Comparison of ENCODE assay signal across 11 mouse cellular contexts in genomic region chr11:88612141-88612540, GRCm38 (mm10).
DNase-seq lines count a peak whose midpoint lies in the region; ATAC-seq and TF ChIP-seq lines count a peak whose summit lies in the region.
"Had no signal": no experiment of that assay in that cellular context is flagged by ENCODE, and none has a peak within 500 bp of the region (broad histone marks: within the 10 kb centered on the region; RNA-seq: fewer than 3 reads in every experiment).

No protein-coding gene starts in this region.

- peak; percentile 80 to 86 for DNase-seq in heart, adult 18-20 months
- DNase-seq in midbrain, postnatal 0 days (ENCODE audit: low spot score) = no peak
- DNase-seq in midbrain, embryonic 14.5 days = no peak
- peak; percentile 67 for DNase-seq in heart, adult 8-10 months (ENCODE audit: low spot score)
- DNase-seq in lung, postnatal 36 days = peak; percentile 67
- no peak for DNase-seq in adrenal gland, adult (ENCODE audit: inconsistent age in 2 of 2, low spot score in 1 of 2)
- DNase-seq: B cell, adult 2 months; thymus, adult 2 months had no signal

- 91% methylated on average over 7 of the region's 7 CpGs for WGBS in heart, embryonic 12.5 days
- 91% methylated on average over 7 of the region's 7 CpGs for whole genome bisulfite sequencing in midbrain, postnatal 0 days
- WGBS in midbrain, embryonic 14.5 days = 94% methylated on average over 7 of the region's 7 CpGs

- H3K4me1 ChIP-seq in heart, embryonic 12.5 days (replicated peaks) = peaks cover 69% of the 10 kb centered on the region
- H3K4me1 ChIP-seq in midbrain, postnatal 0 days (ENCODE audit: insufficient read depth, low read length) = peaks cover 11% of the 10 kb centered on the region
- peaks cover 20% of the 10 kb centered on the region for H3K4me1 ChIP-seq in midbrain, embryonic 14.5 days (ENCODE audit: control insufficient read depth, insufficient read depth, low read length)

- H3K36me3 ChIP-seq in heart, embryonic 12.5 days = peaks cover 11% of the 10 kb centered on the region; the same call in 1 of the 2 replicates
- H3K36me3 ChIP-seq in midbrain, postnatal 0 days (ENCODE audit: insufficient read depth, low read length) = no peaks in the 10 kb centered on the region
- no peaks in the 10 kb centered on the region for H3K36me3 ChIP-seq in midbrain, embryonic 14.5 days (ENCODE audit: control insufficient read depth, insufficient read depth, low read length)

- no peak overlapping the region for H3K27ac ChIP-seq in heart, embryonic 12.5 days (ENCODE audit: poor library complexity, severe bottlenecking)
- 0 out of 2 replicates have a peak overlapping the region, but pooled peaks have one; percentile 26 for H3K27ac ChIP-seq in midbrain, postnatal 0 days (ENCODE audit: low read depth, low read length)
- H3K27ac ChIP-seq in midbrain, embryonic 14.5 days (replicated peaks; ENCODE audit: low read depth, low read length) = no peak overlapping the region
- H3K27ac ChIP-seq: liver, embryonic 12.5 days had no signal

- H3K9me3 ChIP-seq in heart, embryonic 12.5 days (replicated peaks) = no peaks in the 10 kb centered on the region
- H3K9me3 ChIP-seq in midbrain, postnatal 0 days (ENCODE audit: low read length) = no peaks in the 10 kb centered on the region
- no peaks in the 10 kb centered on the region for H3K9me3 ChIP-seq in midbrain, embryonic 14.5 days (ENCODE audit: control insufficient read depth, low read length)
- H3K9me3 ChIP-seq: liver, embryonic 12.5 days had no signal

- H3K4me2 ChIP-seq in heart, embryonic 12.5 days = no peak overlapping the region
- H3K4me2 ChIP-seq in midbrain, postnatal 0 days (ENCODE audit: low read depth, low read length, poor library complexity, severe bottlenecking) = no peak overlapping the region
- no peak overlapping the region for H3K4me2 ChIP-seq in midbrain, embryonic 14.5 days (ENCODE audit: low read length)
- H3K4me2 ChIP-seq: liver, embryonic 12.5 days had no signal

- ATAC-seq in heart, embryonic 12.5 days (ENCODE audit: insufficient number of reproducible peaks, low FRiP score) = no peak
- no peak for ATAC-seq in midbrain, postnatal 0 days (ENCODE audit: low FRiP score)
- no peak for ATAC-seq in midbrain, embryonic 14.5 days (ENCODE audit: low FRiP score, low TSS enrichment)
- ATAC-seq in cerebellum, adult (ENCODE audit: insufficient number of reproducible peaks, low FRiP score, low TSS enrichment) = no peak
- ATAC-seq: liver, embryonic 12.5 days had no signal

- no peak for TF ChIP-seq CTCF in midbrain, postnatal 0 days (IDR thresholded peaks at IDR 0.05)

- no peak overlapping the region for H3K4me3 ChIP-seq in heart, embryonic 12.5 days
- H3K4me3 ChIP-seq in midbrain, postnatal 0 days (ENCODE audit: low read depth, low read length) = no peak overlapping the region
- H3K4me3 ChIP-seq in midbrain, embryonic 14.5 days (replicated peaks; ENCODE audit: low read depth, low read length) = no peak overlapping the region
- H3K4me3 ChIP-seq: liver, embryonic 12.5 days had no signal

- no peaks in the 10 kb centered on the region for H3K27me3 ChIP-seq in heart, embryonic 12.5 days (replicated peaks)
- H3K27me3 ChIP-seq in midbrain, postnatal 0 days (ENCODE audit: insufficient read depth, low read length) = no peaks in the 10 kb centered on the region
- no peaks in the 10 kb centered on the region for H3K27me3 ChIP-seq in midbrain, embryonic 14.5 days (ENCODE audit: control insufficient read depth, insufficient read depth, low read length)
- H3K27me3 ChIP-seq: liver, embryonic 12.5 days had no signal

- no peak overlapping the region for H3K9ac ChIP-seq in heart, embryonic 12.5 days
- no peak overlapping the region for H3K9ac ChIP-seq in midbrain, postnatal 0 days (replicated peaks; ENCODE audit: low read length, poor library complexity, severe bottlenecking)
- H3K9ac ChIP-seq in midbrain, embryonic 14.5 days (replicated peaks; ENCODE audit: low read length) = no peak overlapping the region
- H3K9ac ChIP-seq: liver, embryonic 12.5 days had no signal

Comparison
In these comparisons a context has a peak if more than half of its experiments do, and no peak if none do; other contexts are left out.
1. DNase-seq: peak in heart, adult 18-20 months (2 of 2), heart, adult 8-10 months (single experiment) and lung, postnatal 36 days (single experiment); none in midbrain, postnatal 0 days (single experiment), midbrain, embryonic 14.5 days (single experiment) and adrenal gland, adult (0 of 2).